Mouse (Mus musculus) kidney, adult 2 months (tissue): ENCODE results near the gene Eepd1.

Experiments
- CTCF ChIP-seq: fragments of 200-500 bp; conservative IDR thresholded peaks from 2 replicates; pipeline ENCODE4 v1.5.1; 2011; ENCODE audit warnings: low read depth, mild to moderate bottlenecking, control low read depth, low read length, moderate library complexity, mixed read lengths; ENCODE audit not compliant: insufficient read depth, insufficient read length
- POLR2A ChIP-seq: fragments of 200-500 bp; IDR thresholded peaks from one replicate; pipeline ENCODE4 v1.6.1; 2011; ENCODE audit warnings: low read depth, low read length, control low read depth

DNA sequence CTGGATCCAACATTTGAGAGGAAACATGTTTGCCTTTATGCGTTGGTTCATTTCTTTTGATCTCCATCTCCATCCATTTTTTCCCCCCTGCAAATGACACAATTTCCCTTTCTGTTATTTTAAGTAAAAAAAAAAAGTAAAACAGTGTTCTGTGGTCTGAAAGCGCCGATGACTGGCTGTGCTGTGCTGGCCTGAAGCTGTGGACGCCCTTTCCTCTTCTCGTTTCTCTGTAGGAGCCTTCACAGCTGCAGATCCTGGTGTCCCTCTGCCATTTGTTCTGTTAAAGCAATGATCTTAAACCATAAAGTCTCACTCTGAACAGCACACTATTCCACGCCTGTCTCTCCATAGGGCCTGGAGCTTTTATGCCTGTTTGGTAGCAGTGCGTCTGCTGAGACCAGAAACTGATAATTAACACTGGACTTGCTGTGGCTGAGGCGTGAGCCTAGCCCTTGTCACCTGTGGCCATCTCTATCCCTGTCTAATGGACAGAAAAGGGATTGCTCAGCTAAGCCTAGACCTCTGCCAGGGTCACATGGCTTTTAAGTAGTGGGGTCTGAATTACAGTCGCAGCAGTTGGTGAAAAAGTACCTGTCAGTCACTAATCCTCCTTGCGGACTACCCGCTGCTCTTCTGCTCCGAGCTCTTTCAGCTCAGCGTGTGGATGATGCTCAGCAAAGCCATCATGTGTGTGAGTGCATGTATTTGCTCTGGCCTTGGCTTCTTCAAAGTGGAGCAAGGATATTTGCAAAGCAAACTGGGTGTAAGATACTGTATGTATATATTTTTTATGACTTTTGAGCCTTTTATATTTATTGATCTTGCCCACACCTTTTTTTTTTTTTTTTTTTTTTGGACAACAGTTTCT lies 9.2 kb downstream of the Eepd1 start:
- TF ChIP-seq CTCF, result no peak
- no peak for TF ChIP-seq POLR2A
